Mouse (Mus musculus) embryonic facial prominence, embryonic 15.5 days (tissue): Measurements from ENCODE around the gene Ackr1. TPM values are rescaled to one million over a fixed set of nuclear protein-coding genes. Genes with fewer than 3 reads are reported as not detected.
"Not testable (repeated sequence)": the region's sequence is repeated elsewhere in the genome, so short reads cannot be mapped to it uniquely, and the experiment has no call there.

Source experiments
- ATAC-seq: fragments of 200-750 bp; cut with Nextera tagmentation; 2 replicates; pipeline ENCODE4 v1.8.0; 2017; ENCODE audit warnings: low read depth, moderate TSS enrichment; ENCODE audit not compliant: insufficient number of reproducible peaks, low FRiP score, low TSS enrichment
- H3K27ac ChIP-seq: fragments of 300-500 bp; sonication (generic); replicated peaks from 2 replicates; pipeline ENCODE4 v1.5.1; 2015; ENCODE audit warnings: mild to moderate bottlenecking, inconsistent platforms
- H3K27me3 ChIP-seq: fragments of 300-500 bp; sonication (generic); 2 replicates; pipeline ENCODE4 v1.6.1; 2015; ENCODE audit warnings: inconsistent platforms
- H3K36me3 ChIP-seq: fragments of 300-500 bp; sonication (generic); 2 replicates; pipeline ENCODE4 v1.6.1; 2015; ENCODE audit warnings: mild to moderate bottlenecking, inconsistent platforms
- H3K4me1 ChIP-seq: fragments of 300-500 bp; sonication (generic); 2 replicates; pipeline ENCODE4 v1.6.1; 2015; ENCODE audit warnings: inconsistent platforms
- H3K4me2 ChIP-seq: fragments of 300-500 bp; sonication (generic); replicated peaks from 2 replicates; pipeline ENCODE4 v1.6.1; 2015; ENCODE audit warnings: mild to moderate bottlenecking, inconsistent platforms
- H3K4me3 ChIP-seq: fragments of 300-500 bp; sonication (generic); replicated peaks from 2 replicates; pipeline ENCODE4 v1.5.1; 2015; ENCODE audit warnings: mild to moderate bottlenecking, inconsistent platforms
- H3K9ac ChIP-seq: fragments of 300-500 bp; sonication (generic); 2 replicates; pipeline ENCODE4 v1.6.1; 2015; ENCODE audit warnings: inconsistent platforms
- H3K9me3 ChIP-seq: fragments of 300-500 bp; sonication (generic); replicated peaks from 2 replicates; pipeline ENCODE4 v1.6.1; 2016; ENCODE audit warnings: inconsistent platforms
- WGBS: fragments of 180-500 bp; shearing (Covaris S2); methylation state at CpG from one replicate; pipeline ENCODE4 v1.1.7; 2015; 5-methylcytosine and 5-hydroxymethylcytosine counted together
- polyA plus RNA-seq: library from polyadenylated mRNA; unstranded; fragments of >200 nt; fragmentation: Nextera tagmentation; extraction: Ambion mirVana; gene quantifications from 2 replicates; pipeline ENCODE4 v1.2.1, GENCODE M21; 2015

The Ackr1 gene
- polyA plus RNA-seq, 1 experiment from 2014 or later = 2.3 TPM

DNA sequence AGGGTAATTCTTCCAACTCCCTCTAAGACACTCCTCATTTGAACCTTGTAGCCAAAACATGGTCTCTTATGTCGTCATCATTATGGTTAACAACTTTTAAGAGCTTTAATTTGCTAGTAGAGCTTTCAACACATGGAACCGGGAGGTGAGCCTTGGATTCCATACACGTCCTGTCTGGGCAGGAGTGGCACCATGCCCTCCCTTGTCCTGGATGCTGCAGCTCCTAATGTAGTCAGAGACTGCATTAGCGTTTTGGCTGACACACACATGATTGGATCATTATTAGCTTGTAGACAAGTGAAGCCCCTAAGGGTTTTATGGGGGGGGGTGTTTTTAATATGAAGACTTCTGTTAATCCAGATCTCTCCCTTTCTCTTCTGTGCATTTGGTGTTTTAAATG lies 8.6 kb downstream of the Ackr1 start:
- WGBS = 53% methylated on average over 4 of the region's 4 CpGs
- Histone ChIP-seq H3K4me3 (no peak overlapping the region), H3K4me2 (no peak overlapping the region), H3K27me3 (no peaks in the 10 kb centered on the region), H3K36me3 (no peaks in the 10 kb centered on the region), H3K27ac (no peak overlapping the region), H3K4me1 (no peaks in the 10 kb centered on the region), H3K9me3 (no peaks in the 10 kb centered on the region), H3K9ac (no peak overlapping the region)
- no peak for ATAC-seq

DNA sequence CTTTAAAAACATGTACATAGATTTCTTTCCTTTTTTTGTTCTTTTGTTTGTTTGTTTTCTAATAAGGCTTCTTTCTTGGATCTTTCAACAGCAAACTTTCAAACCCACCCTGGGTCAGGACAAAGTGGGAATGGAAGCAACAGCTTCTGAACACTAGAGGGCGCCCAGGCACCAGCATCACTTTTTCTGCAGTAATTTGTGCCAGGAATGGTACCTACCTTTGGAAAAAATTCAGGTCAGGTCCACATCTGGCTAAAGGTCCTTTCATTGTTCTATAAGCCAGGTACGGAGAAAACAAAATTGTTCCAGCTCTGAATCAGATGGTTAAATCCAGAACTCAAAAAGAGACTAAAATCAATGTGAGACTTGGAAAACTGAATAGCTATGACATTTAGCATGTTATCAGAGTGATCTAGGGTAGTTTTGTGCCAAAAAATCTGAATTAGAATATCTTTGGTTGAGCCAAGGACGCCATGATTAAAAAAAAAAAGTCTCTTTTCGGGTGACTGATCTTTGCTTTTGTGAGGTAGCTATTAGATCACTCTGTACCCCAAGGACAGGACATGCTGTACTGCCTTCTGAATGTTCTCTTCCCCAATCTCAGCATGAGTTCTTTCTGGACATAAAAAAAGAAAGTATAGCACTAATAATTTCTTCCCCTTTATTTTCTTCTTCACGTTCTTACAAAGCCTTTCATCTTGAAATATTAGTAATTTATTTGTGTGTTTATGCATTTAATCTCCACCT lies 9.5 kb downstream of the Ackr1 start:
- Histone ChIP-seq H3K9ac (no peak overlapping the region), H3K27ac (no peak overlapping the region), H3K4me2 (no peak overlapping the region), H3K27me3 (no peaks in the 10 kb centered on the region), H3K4me3 (no peak overlapping the region), H3K9me3 (no peaks in the 10 kb centered on the region), H3K4me1 (no peaks in the 10 kb centered on the region), H3K36me3 (no peaks in the 10 kb centered on the region)
- no peak for ATAC-seq
- 25% methylated on average over 5 of the region's 5 CpGs for WGBS

DNA sequence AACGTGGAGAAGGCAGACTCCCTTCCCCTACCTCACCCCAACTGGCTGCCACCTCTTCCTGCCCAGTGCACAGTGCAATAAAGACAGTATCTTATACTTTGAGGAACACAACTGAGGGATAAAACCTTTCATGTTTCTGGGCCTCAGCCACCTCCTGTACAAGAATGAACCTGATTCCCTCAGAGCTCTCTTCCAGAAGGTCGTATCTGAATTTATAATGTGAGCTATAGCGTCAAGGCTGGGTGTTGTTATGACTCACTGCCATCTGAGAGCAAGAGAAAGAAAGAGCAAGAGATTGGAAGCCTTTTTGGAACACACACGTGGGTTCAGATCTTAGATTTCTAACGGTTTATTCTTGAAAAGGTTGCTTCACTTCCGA lies 11.3 kb downstream of the Ackr1 start:
- H3K4me2 ChIP-seq = no peak overlapping the region
- no peak overlapping the region for H3K9ac ChIP-seq
- 66% methylated on average over 6 of the region's 6 CpGs for WGBS
- no peaks in the 10 kb centered on the region for H3K27me3 ChIP-seq
- no peak for ATAC-seq
- no peaks in the 10 kb centered on the region for H3K36me3 ChIP-seq
- H3K27ac ChIP-seq = no peak overlapping the region
- H3K4me3 ChIP-seq = no peak overlapping the region
- H3K4me1 ChIP-seq = no peaks in the 10 kb centered on the region
- no peaks in the 10 kb centered on the region for H3K9me3 ChIP-seq

DNA sequence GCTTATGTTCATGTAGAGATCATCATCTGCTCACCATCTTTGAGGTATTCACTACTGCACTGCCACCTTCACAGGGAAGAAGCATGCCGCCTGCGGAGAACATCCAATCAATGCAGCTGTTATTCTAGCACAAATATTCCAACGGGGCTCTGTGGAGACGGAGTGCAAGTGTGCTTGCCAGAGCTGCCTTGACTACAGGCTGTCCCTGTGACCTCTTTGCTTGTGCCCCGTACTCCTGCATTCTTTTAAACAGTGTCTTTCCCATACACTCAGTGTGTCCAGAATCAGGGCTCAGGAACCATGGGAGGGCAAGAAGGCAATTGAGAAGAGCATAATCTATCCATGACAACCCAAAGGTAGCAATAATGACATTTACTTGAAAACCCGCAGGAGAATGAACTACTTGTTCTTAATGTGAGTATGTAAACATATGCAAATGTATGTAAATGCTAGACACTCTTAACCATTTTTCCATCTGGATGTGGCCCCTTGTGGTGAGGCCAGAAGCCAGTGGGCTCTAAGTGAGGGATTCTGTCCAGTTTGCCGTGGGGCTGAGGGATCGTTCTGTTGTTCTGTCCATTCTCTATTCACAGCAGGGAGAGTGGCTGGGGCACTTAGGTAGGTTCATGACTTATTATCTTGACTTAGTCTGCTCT lies 11.8 kb downstream of the Ackr1 start:
- H3K27me3 ChIP-seq = no peaks in the 10 kb centered on the region

DNA sequence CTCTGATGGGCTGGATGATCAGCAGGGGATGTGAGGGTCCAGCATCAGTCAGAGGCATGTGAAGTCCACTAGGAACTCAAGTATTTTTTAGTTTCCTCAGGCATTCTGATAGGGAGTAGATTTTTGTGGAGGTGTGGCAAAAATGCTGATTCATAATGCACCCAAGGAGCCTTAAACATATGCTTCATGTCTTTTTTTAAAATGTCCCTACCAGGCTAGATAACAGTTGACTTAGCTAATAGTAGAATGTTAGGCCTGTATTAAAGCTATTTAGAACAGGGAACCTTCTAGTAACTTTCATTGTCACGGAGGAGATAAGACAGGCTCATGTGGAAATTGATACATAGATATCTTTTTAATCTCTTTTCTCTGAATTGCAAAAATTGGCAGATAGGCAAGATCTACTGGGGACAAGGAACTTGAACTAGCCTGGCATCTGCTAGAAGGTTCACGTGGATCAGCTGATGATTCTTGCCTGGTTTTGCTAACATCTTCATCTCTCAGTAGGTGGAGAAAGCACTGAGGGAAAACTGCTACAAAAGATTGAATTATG lies 15.5 kb downstream of the Ackr1 start:
- H3K4me3 ChIP-seq = no peak overlapping the region
- 84% methylated on average over 2 of the region's 2 CpGs for WGBS
- no peak overlapping the region for H3K9ac ChIP-seq
- no peaks in the 10 kb centered on the region for H3K4me1 ChIP-seq
- no peaks in the 10 kb centered on the region for H3K36me3 ChIP-seq
- H3K4me2 ChIP-seq = no peak overlapping the region
- no peak overlapping the region for H3K27ac ChIP-seq
- no peaks in the 10 kb centered on the region for H3K27me3 ChIP-seq
- no peaks in the 10 kb centered on the region for H3K9me3 ChIP-seq
- no peak for ATAC-seq

More for the DNA sequence above, 11.8 kb downstream of the Ackr1 start:
- H3K4me1 ChIP-seq = no peaks in the 10 kb centered on the region
- no peak for ATAC-seq
- no peak overlapping the region for H3K4me3 ChIP-seq
- no peak overlapping the region for H3K9ac ChIP-seq
- WGBS = 76% methylated on average over 8 of the region's 8 CpGs
- no peak overlapping the region for H3K27ac ChIP-seq
- H3K36me3 ChIP-seq = no peaks in the 10 kb centered on the region
- H3K9me3 ChIP-seq = no peaks in the 10 kb centered on the region
- no peak overlapping the region for H3K4me2 ChIP-seq

DNA sequence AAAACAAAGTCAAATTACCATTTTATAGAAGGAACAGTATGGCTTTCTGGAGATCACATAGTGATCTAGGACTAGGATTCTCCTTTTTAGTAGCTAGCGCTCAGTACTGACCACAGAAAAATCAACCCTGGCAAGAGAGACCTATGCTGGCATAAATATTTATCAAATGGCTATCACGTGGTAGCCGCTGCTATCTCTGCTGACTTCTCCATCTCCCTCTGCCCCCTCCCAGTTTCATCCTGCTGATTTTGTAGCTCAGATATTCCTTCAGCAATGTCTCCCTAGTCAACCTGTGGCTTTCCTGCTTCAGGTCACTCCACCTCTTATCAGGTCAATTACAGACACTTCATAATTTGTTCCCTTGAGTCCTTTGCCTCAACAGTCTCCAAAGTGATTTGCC lies 17.8 kb downstream of the Ackr1 start:
- Histone ChIP-seq H3K4me3 (no peak overlapping the region), H3K36me3 (no peaks in the 10 kb centered on the region), H3K9me3 (no peaks in the 10 kb centered on the region), H3K4me2 (no peak overlapping the region), H3K27ac (no peak overlapping the region), H3K27me3 (no peaks in the 10 kb centered on the region), H3K4me1 (no peaks in the 10 kb centered on the region), H3K9ac (no peak overlapping the region)
- WGBS = 89% methylated on average over 3 of the region's 3 CpGs
- ATAC-seq = no peak

DNA sequence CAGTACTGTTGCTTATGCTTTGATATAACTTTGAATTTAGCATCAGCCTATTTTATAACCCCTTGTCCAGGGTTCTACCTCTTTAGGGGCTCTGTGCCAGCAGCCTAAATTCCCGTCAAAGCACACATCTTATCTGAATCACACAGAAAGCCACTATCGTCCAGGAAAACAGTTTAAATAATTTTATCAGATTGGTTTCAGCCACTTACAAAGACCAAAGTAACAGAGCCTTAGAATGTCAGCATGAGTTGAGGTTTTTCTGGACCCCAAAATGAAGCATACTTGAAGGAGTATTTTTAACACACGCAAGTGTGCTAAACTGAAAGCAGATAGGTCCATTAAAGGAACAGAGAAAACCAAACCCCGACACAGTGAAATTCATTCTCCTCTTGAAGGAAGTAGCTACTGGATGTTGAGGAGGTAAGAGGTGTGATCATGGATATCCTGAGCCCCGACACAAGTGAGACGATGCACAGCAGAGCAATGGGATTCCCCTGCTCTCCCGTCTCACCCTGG lies 20.0 kb downstream of the Ackr1 start:
- H3K36me3 ChIP-seq, H3K27ac ChIP-seq, ATAC-seq, H3K9ac ChIP-seq, H3K9me3 ChIP-seq, H3K27me3 ChIP-seq, H3K4me3 ChIP-seq, H3K4me2 ChIP-seq, H3K4me1 ChIP-seq: not testable (repeated sequence)
- 68% methylated on average over 7 of the region's 7 CpGs for WGBS

DNA sequence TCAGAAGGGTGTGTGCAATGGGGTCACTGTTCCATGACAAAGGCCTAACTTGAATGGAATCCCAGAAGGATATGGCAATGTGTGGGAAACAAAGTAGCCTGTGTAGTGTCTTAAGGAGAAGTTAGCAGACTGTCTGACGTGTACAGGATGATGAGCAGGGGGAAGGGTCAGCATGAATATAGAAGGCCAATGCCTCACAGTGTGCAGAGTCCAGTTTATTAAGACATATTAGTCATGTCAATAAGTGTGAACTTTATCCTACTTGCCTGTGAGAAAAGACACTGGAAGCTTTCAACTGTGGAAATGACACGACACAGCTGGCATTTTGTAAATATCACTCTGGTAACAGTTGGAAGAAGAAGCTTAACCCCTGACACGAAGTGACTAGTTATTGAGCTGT lies 30.8 kb downstream of the Ackr1 start:
- not testable (repeated sequence) for H3K9ac ChIP-seq, H3K36me3 ChIP-seq, H3K27me3 ChIP-seq, H3K9me3 ChIP-seq, H3K4me1 ChIP-seq, H3K4me2 ChIP-seq, ATAC-seq, H3K4me3 ChIP-seq, H3K27ac ChIP-seq
- 51% methylated on average over 3 of the region's 3 CpGs for WGBS

Other genes starting within 250 kb of the Ackr1 start
- 0.12 and 0.29 TPM in 2 replicates for gene Olfr1408, start 196.4 kb downstream of the Ackr1 start, polyA plus RNA-seq
- 0.16 and 0.17 TPM in 2 replicates for gene Olfr1406, start 143.1 kb downstream of the Ackr1 start, polyA plus RNA-seq
- not detected in 2 replicates for gene Olfr218, start 135.9 kb downstream of the Ackr1 start, polyA plus RNA-seq
- gene Olfr1404, start 121.4 kb downstream of the Ackr1 start, polyA plus RNA-seq = 0.17 and 0.24 TPM in 2 replicates
- 0.39 TPM in 1 of 2 replicates, not detected in the other for gene Fcer1a, start 106.5 kb downstream of the Ackr1 start, polyA plus RNA-seq
- gene Olfr418, start 67.7 kb downstream of the Ackr1 start, polyA plus RNA-seq = 0.05 TPM in 1 of 2 replicates, not detected in the other
- not detected in 2 replicates for gene Mptx2, start 56.0 kb downstream of the Ackr1 start, polyA plus RNA-seq
- 2.1 and 2.5 TPM in 2 replicates for gene Aim2, start 17.1 kb upstream of the Ackr1 start, polyA plus RNA-seq
- gene Cadm3, start 33.9 kb upstream of the Ackr1 start, polyA plus RNA-seq = 5.5 and 6.2 TPM in 2 replicates
- 0.19 and 0.33 TPM in 2 replicates for gene Ifi206, start 157.3 kb upstream of the Ackr1 start, polyA plus RNA-seq
- gene Ifi214, start 202.2 kb upstream of the Ackr1 start, polyA plus RNA-seq = not detected in 2 replicates